Mouse (Mus musculus) adrenal gland, postnatal 4 days (tissue): Measurements from ENCODE around the gene Nfatc2ip. TPM values are rescaled to one million over a fixed set of nuclear protein-coding genes. Genes with fewer than 3 reads are reported as not detected.
A peak's percentile ranks its signal among the peaks of the same experiment; 100 is the strongest.

ENCODE experiments used
- DNase-seq, 2 experiments: peaks; one replicate each; pipeline ENCODE4 v3.0.0; 2021 to 2022; ENCODE audit warnings: low spot score in 2 of 2, mixed read lengths in 2 of 2
- long read RNA-seq, 2 experiments: library from polyadenylated mRNA; stranded (forward); transcript quantifications; one replicate each; pipeline ENCODE4 v2.0.0; 2021
- total RNA-seq, 2 experiments: library from RNA; stranded (reverse); gene quantifications; 2 replicates each; pipeline ENCODE4 v1.2.3; 2021

Nfatc2ip gene
- total RNA-seq = 1 to 10 TPM; 5.8 to 7.6 TPM
- long read RNA-seq, experiment 1, partial matches to known transcripts = 0 of 1 reads
- long read RNA-seq, experiment 1, other reads (novel, unspliced or antisense) = 1 of 1 reads
- long read RNA-seq, experiment 2, partial matches to known transcripts = 1 of 2 reads
- long read RNA-seq, experiment 2, other reads (novel, unspliced or antisense) = 1 of 2 reads

GRCm38 (mm10) chr7:126396298-126397119 lies at the start of gene Nfatc2ip:
Gene Nfatc2ip, minus strand, starts transcription at chr7:126396737.
- peak; percentile 69 to 83 for DNase-seq

- DNase-seq = no peak
Observed at GRCm38 (mm10) chr7:126446217-126446616, 49.7 kb upstream of the Nfatc2ip start.

- no peak for DNase-seq
Observed at GRCm38 (mm10) chr7:126445104-126445815, 48.7 kb upstream of the Nfatc2ip start.

GRCm38 (mm10) chr7:126444536-126444935 lies 48.0 kb upstream of the Nfatc2ip start:
- no peak for DNase-seq

GRCm38 (mm10) chr7:126443997-126444396 lies 47.5 kb upstream of the Nfatc2ip start:
- no peak for DNase-seq

- DNase-seq = no peak
Observed at GRCm38 (mm10) chr7:126440134-126440533, 43.6 kb upstream of the Nfatc2ip start.

- DNase-seq = peak; percentile 31 to 59
Observed at GRCm38 (mm10) chr7:126436851-126437250, 40.3 kb upstream of the Nfatc2ip start.

- DNase-seq = no peak
Observed at GRCm38 (mm10) chr7:126435801-126436200, 39.3 kb upstream of the Nfatc2ip start.

- no peak for DNase-seq
Observed at GRCm38 (mm10) chr7:126434726-126435125, 38.2 kb upstream of the Nfatc2ip start.

GRCm38 (mm10) chr7:126430167-126430566 lies 33.6 kb upstream of the Nfatc2ip start:
- no peak for DNase-seq

GRCm38 (mm10) chr7:126429503-126429898 lies 33.0 kb upstream of the Nfatc2ip start:
- DNase-seq = no peak

GRCm38 (mm10) chr7:126428631-126429502 lies 32.3 kb upstream of the Nfatc2ip start, which contains the start of gene Rabep2:
Gene Rabep2, plus strand, starts transcription at chr7:126428759.
- DNase-seq = peak; percentile 92 to 99

- DNase-seq = no peak
Observed at GRCm38 (mm10) chr7:126428154-126428553, 31.6 kb upstream of the Nfatc2ip start.

GRCm38 (mm10) chr7:126427323-126427860 lies 30.9 kb upstream of the Nfatc2ip start:
- no peak for DNase-seq

GRCm38 (mm10) chr7:126424161-126424560 lies 27.6 kb upstream of the Nfatc2ip start:
- no peak for DNase-seq

GRCm38 (mm10) chr7:126421756-126422155 lies 25.2 kb upstream of the Nfatc2ip start:
- DNase-seq = no peak

GRCm38 (mm10) chr7:126418496-126418895 lies 22.0 kb upstream of the Nfatc2ip start:
- DNase-seq = no peak

- DNase-seq = no peak
Observed at GRCm38 (mm10) chr7:126417606-126418005, 21.1 kb upstream of the Nfatc2ip start.

GRCm38 (mm10) chr7:126417045-126417444 lies 20.5 kb upstream of the Nfatc2ip start:
- DNase-seq = no peak

- DNase-seq = no peak
Observed at GRCm38 (mm10) chr7:126416615-126417014, 20.1 kb upstream of the Nfatc2ip start.

- DNase-seq = no peak
Observed at GRCm38 (mm10) chr7:126414725-126415124, 18.2 kb upstream of the Nfatc2ip start, which contains the start of gene Cd19. Gene Cd19, minus strand, starts transcription at chr7:126414889.
